Mouse (Mus musculus) spleen, postnatal 4 days (tissue): ENCODE measurements around the gene Dchs1.
A peak's percentile ranks its signal among the peaks of the same experiment; 100 is the strongest.

Source experiments
- DNase-seq, 2 experiments: peaks; one replicate each; pipeline ENCODE4 v3.0.0; 2022; ENCODE audit warnings: low spot score in 2 of 2

Dchs1 gene

GRCm38 (mm10) chr7:105787285-105788140 is at the start of gene Dchs1:
Gene Dchs1, minus strand, starts transcription at chr7:105787654.
- no peak for DNase-seq

- no peak for DNase-seq
Measured at GRCm38 (mm10) chr7:105824281-105824680, 36.8 kb upstream of the Dchs1 start.

GRCm38 (mm10) chr7:105818483-105818882 is 31.0 kb upstream of the Dchs1 start:
- no peak for DNase-seq

GRCm38 (mm10) chr7:105816736-105817135 is 29.3 kb upstream of the Dchs1 start:
- no peak for DNase-seq

- no peak for DNase-seq
Measured at GRCm38 (mm10) chr7:105813326-105813725, 25.9 kb upstream of the Dchs1 start.

- DNase-seq: no peak
Measured at GRCm38 (mm10) chr7:105812566-105812965, 25.1 kb upstream of the Dchs1 start.

- no peak for DNase-seq
Measured at GRCm38 (mm10) chr7:105811516-105811915, 24.1 kb upstream of the Dchs1 start.

- peak; percentile 100 for DNase-seq
Measured at GRCm38 (mm10) chr7:105810877-105811489, 23.5 kb upstream of the Dchs1 start, which contains the start of gene Mrpl17. Gene Mrpl17, minus strand, starts transcription at chr7:105811099.

GRCm38 (mm10) chr7:105810280-105810876 is 22.9 kb upstream of the Dchs1 start:
- no peak for DNase-seq

- DNase-seq: peak in 1 of 2 experiments; percentile 55
Measured at GRCm38 (mm10) chr7:105809836-105810235, 22.4 kb upstream of the Dchs1 start.

- peak in 1 of 2 experiments; percentile 30 for DNase-seq
Measured at GRCm38 (mm10) chr7:105808385-105808784, 20.9 kb upstream of the Dchs1 start.

- DNase-seq: no peak
Measured at GRCm38 (mm10) chr7:105806716-105807115, 19.3 kb upstream of the Dchs1 start.

- DNase-seq: no peak
Measured at GRCm38 (mm10) chr7:105806125-105806524, 18.7 kb upstream of the Dchs1 start.

GRCm38 (mm10) chr7:105803428-105803827 is 16.0 kb upstream of the Dchs1 start:
- no peak for DNase-seq

- DNase-seq: no peak
Measured at GRCm38 (mm10) chr7:105802771-105803170, 15.3 kb upstream of the Dchs1 start.

- no peak for DNase-seq
Measured at GRCm38 (mm10) chr7:105802312-105802711, 14.9 kb upstream of the Dchs1 start.

GRCm38 (mm10) chr7:105796972-105797371 is 9.5 kb upstream of the Dchs1 start:
- DNase-seq: no peak

GRCm38 (mm10) chr7:105795759-105796366 is 8.4 kb upstream of the Dchs1 start:
- no peak for DNase-seq

- DNase-seq: no peak
Measured at GRCm38 (mm10) chr7:105793701-105794100, 6.2 kb upstream of the Dchs1 start.

GRCm38 (mm10) chr7:105791147-105791546 is 3.7 kb upstream of the Dchs1 start:
- DNase-seq: no peak

GRCm38 (mm10) chr7:105786506-105787284 is 759 bp downstream of the Dchs1 start:
- no peak for DNase-seq
